Mouse (Mus musculus) erythroblast, embryonic 14.5 days (primary cell): ENCODE data around the gene Scd3.

Experiments
- GATA1 ChIP-seq: IDR thresholded peaks from 2 replicates; pipeline ENCODE4 v1.6.1; 2012; ENCODE audit warnings: low read length, inconsistent platforms, mixed read lengths
- TAL1 ChIP-seq: IDR thresholded peaks from 3 replicates; pipeline ENCODE4 v1.6.1; 2012; ENCODE audit warnings: low read length, inconsistent platforms, mixed read lengths

DNA sequence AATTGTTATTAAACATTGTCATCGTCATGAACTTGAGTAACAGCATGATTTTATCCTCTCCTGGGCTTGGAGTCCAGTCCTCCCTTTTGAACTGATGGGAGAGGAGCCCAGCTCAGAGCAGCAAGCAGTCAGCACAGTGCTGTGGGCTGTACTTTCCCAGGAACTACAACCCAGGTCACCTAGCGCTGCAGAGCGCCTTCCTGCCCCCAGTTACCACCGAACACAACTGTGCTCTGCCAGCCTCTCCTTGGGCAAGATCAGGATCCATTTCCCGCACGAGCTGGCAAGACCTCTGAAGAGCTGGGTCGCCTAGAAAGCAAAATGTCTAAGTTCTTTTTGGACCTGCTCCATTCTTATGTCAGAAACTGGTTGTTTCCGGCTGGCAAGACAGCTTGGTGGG lies 28.2 kb upstream of the Scd3 start:
- TF ChIP-seq GATA1 (no peak), TAL1 (no peak)
